Comparison of ENCODE assay signal across 25 mouse cellular contexts in genomic region chr7:134447648-134448202, GRCm38 (mm10).
DNase-seq lines count a peak whose midpoint lies in the region; ATAC-seq and TF ChIP-seq lines count a peak whose summit lies in the region.
"Had no signal": no experiment of that assay in that cellular context is flagged by ENCODE, and none has a peak within 500 bp of the region (broad histone marks: within the 10 kb centered on the region; RNA-seq: fewer than 3 reads in every experiment).

No protein-coding gene starts in this region.

- no peaks in the 10 kb centered on the region for H3K9me3 ChIP-seq in heart, embryonic 12.5 days (replicated peaks)
- no peaks in the 10 kb centered on the region for H3K9me3 ChIP-seq in kidney, embryonic 14.5 days (ENCODE audit: control insufficient read depth, low read length)
- no peaks in the 10 kb centered on the region for H3K9me3 ChIP-seq in intestine, embryonic 14.5 days (ENCODE audit: control insufficient read depth, low read length)
- no peaks in the 10 kb centered on the region for H3K9me3 ChIP-seq in intestine, postnatal 0 days (ENCODE audit: control insufficient read depth)
- H3K9me3 ChIP-seq: embryonic facial prominence, embryonic 12.5 days; embryonic facial prominence, embryonic 15.5 days; heart, embryonic 13.5 days had no signal

- no peak overlapping the region for H3K27ac ChIP-seq in heart, embryonic 12.5 days (ENCODE audit: poor library complexity, severe bottlenecking)
- H3K27ac ChIP-seq in kidney, embryonic 14.5 days (ENCODE audit: low read depth, low read length) = no peak overlapping the region
- no peak overlapping the region for H3K27ac ChIP-seq in intestine, embryonic 14.5 days (ENCODE audit: low read depth)
- no peak overlapping the region; the same call in 1 of the 2 replicates for H3K27ac ChIP-seq in intestine, postnatal 0 days (ENCODE audit: low read depth, low read length)
- H3K27ac ChIP-seq: embryonic facial prominence, embryonic 12.5 days; embryonic facial prominence, embryonic 15.5 days; gastrocnemius, adult 2 months; heart, embryonic 13.5 days; hindbrain, embryonic 14.5 days had no signal

- H3K4me2 ChIP-seq in heart, embryonic 12.5 days = no peak overlapping the region
- H3K4me2 ChIP-seq in kidney, embryonic 14.5 days (replicated peaks; ENCODE audit: low read depth, low read length) = no peak overlapping the region
- no peak overlapping the region for H3K4me2 ChIP-seq in intestine, embryonic 14.5 days (ENCODE audit: low read length)
- no peak overlapping the region for H3K4me2 ChIP-seq in intestine, postnatal 0 days (replicated peaks; ENCODE audit: low read depth)
- H3K4me2 ChIP-seq: embryonic facial prominence, embryonic 12.5 days; embryonic facial prominence, embryonic 15.5 days; heart, embryonic 13.5 days; hindbrain, embryonic 14.5 days had no signal

- intact Hi-C loops in left cerebral cortex, postnatal 25 days (cut with DNase I) = no loop called here

- no peaks in the 10 kb centered on the region for H3K27me3 ChIP-seq in heart, embryonic 12.5 days (replicated peaks)
- H3K27me3 ChIP-seq in kidney, embryonic 14.5 days (ENCODE audit: control insufficient read depth, insufficient read depth, low read length) = no peaks in the 10 kb centered on the region
- H3K27me3 ChIP-seq in intestine, embryonic 14.5 days (replicated peaks; ENCODE audit: control insufficient read depth, insufficient read depth, low read length) = no peaks in the 10 kb centered on the region
- H3K27me3 ChIP-seq in intestine, postnatal 0 days (replicated peaks; ENCODE audit: control insufficient read depth, insufficient read depth, low read length) = no peaks in the 10 kb centered on the region
- H3K27me3 ChIP-seq: embryonic facial prominence, embryonic 12.5 days; embryonic facial prominence, embryonic 15.5 days; heart, embryonic 13.5 days had no signal

- H3K4me3 ChIP-seq in heart, embryonic 12.5 days = no peak overlapping the region
- H3K4me3 ChIP-seq in kidney, embryonic 14.5 days (ENCODE audit: low read length) = no peak overlapping the region
- no peak overlapping the region for H3K4me3 ChIP-seq in intestine, embryonic 14.5 days (ENCODE audit: low read depth, low read length)
- H3K4me3 ChIP-seq in intestine, postnatal 0 days (ENCODE audit: low read depth, low read length) = no peak overlapping the region
- H3K4me3 ChIP-seq: embryonic facial prominence, embryonic 12.5 days; embryonic facial prominence, embryonic 15.5 days; gastrocnemius, adult 2 months; heart, embryonic 13.5 days had no signal

- TF ChIP-seq CTCF in intestine, postnatal 0 days (IDR thresholded peaks at IDR 0.05; ENCODE audit: low read depth) = no peak

- DNase-seq in heart, adult 11 months = peak; percentile 6
- peak; percentile 61 for DNase-seq in kidney, adult 9 months
- peak; percentile 24 for DNase-seq in intestine, embryonic 14.5 days (ENCODE audit: low spot score)
- DNase-seq in left cerebral cortex, postnatal 25 days (ENCODE audit: low spot score in 2 of 2) = no peak
- DNase-seq in spleen, postnatal 10 days (ENCODE audit: low spot score in 2 of 2) = no peak
- DNase-seq: adrenal gland, postnatal 10 days; adrenal gland, postnatal 36 days; cerebellum, adult 18-20 months; cerebellum, adult 9-10 months; cerebellum, postnatal 14 days; forebrain, postnatal 0 days; gastrocnemius, adult 2 months; gastrocnemius, postnatal 14 days; heart, adult 18-20 months; heart, postnatal 14 days; heart, postnatal 4 days had no signal

- no peak for ATAC-seq in heart, embryonic 12.5 days (ENCODE audit: insufficient number of reproducible peaks, low FRiP score)
- no peak for ATAC-seq in kidney, embryonic 14.5 days (ENCODE audit: low FRiP score, low TSS enrichment)
- ATAC-seq in intestine, embryonic 14.5 days (replicated peaks; ENCODE audit: low FRiP score, low TSS enrichment, low read depth) = no peak
- ATAC-seq in intestine, postnatal 0 days = peak; percentile 91
- ATAC-seq: activated CD4-positive, CD25-positive, alpha-beta regulatory T cell, adult 4 months; forebrain, embryonic 14.5 days; forebrain, postnatal 0 days had no signal

- H3K4me1 ChIP-seq in heart, embryonic 12.5 days (replicated peaks) = no peaks in the 10 kb centered on the region
- H3K4me1 ChIP-seq in kidney, embryonic 14.5 days (ENCODE audit: control insufficient read depth, insufficient read depth, low read length) = no peaks in the 10 kb centered on the region
- no peaks in the 10 kb centered on the region for H3K4me1 ChIP-seq in intestine, embryonic 14.5 days (replicated peaks; ENCODE audit: control insufficient read depth, insufficient read depth, low read length)
- no peaks in the 10 kb centered on the region for H3K4me1 ChIP-seq in intestine, postnatal 0 days (replicated peaks; ENCODE audit: control insufficient read depth, insufficient read depth, low read length)
- H3K4me1 ChIP-seq: embryonic facial prominence, embryonic 12.5 days; embryonic facial prominence, embryonic 15.5 days; heart, embryonic 13.5 days had no signal

- no peak overlapping the region for H3K9ac ChIP-seq in heart, embryonic 12.5 days
- H3K9ac ChIP-seq in kidney, embryonic 14.5 days (ENCODE audit: low read depth, low read length) = no peak overlapping the region
- no peak overlapping the region for H3K9ac ChIP-seq in intestine, embryonic 14.5 days (ENCODE audit: low read length)
- H3K9ac ChIP-seq in intestine, postnatal 0 days (ENCODE audit: low read depth, low read length) = no peak overlapping the region
- H3K9ac ChIP-seq: embryonic facial prominence, embryonic 12.5 days; embryonic facial prominence, embryonic 15.5 days; forebrain, postnatal 0 days; heart, embryonic 13.5 days; hindbrain, embryonic 14.5 days had no signal

- H3K36me3 ChIP-seq in heart, embryonic 12.5 days = no peaks in the 10 kb centered on the region
- no peaks in the 10 kb centered on the region for H3K36me3 ChIP-seq in kidney, embryonic 14.5 days (ENCODE audit: control insufficient read depth, insufficient read depth, low read length)
- H3K36me3 ChIP-seq in intestine, embryonic 14.5 days (ENCODE audit: control insufficient read depth, insufficient read depth, low read length) = no peaks in the 10 kb centered on the region
- no peaks in the 10 kb centered on the region for H3K36me3 ChIP-seq in intestine, postnatal 0 days (ENCODE audit: control insufficient read depth, insufficient read depth)
- H3K36me3 ChIP-seq: embryonic facial prominence, embryonic 12.5 days; embryonic facial prominence, embryonic 15.5 days; heart, embryonic 13.5 days had no signal

Comparison
In these comparisons a context has a peak if more than half of its experiments do, and no peak if none do; other contexts are left out.
1. DNase-seq: peak in heart, adult 11 months (single experiment), kidney, adult 9 months (single experiment) and intestine, embryonic 14.5 days (single experiment); none in left cerebral cortex, postnatal 25 days (0 of 2) and spleen, postnatal 10 days (0 of 2).